Mouse (Mus musculus): ENCODE measurements around the gene Uqcc1.
A peak's percentile ranks its signal among the peaks of the same experiment; 100 is the strongest.

The Uqcc1 gene

GRCm38 (mm10) chr2:155811821-155812396, 118.2 kb downstream of the Uqcc1 start:
- DNase-seq: peak; percentile 90

GRCm38 (mm10) chr2:155809620-155810019, 120.5 kb downstream of the Uqcc1 start:
- DNase-seq: no peak

- no peak for DNase-seq
Measured at GRCm38 (mm10) chr2:155807408-155807807, 122.7 kb downstream of the Uqcc1 start.

GRCm38 (mm10) chr2:155806548-155806947, 123.6 kb downstream of the Uqcc1 start:
- DNase-seq: no peak

- DNase-seq: no peak
Measured at GRCm38 (mm10) chr2:155805925-155806255, 124.2 kb downstream of the Uqcc1 start.

- no peak for DNase-seq
Measured at GRCm38 (mm10) chr2:155805231-155805924, 124.7 kb downstream of the Uqcc1 start.

- no peak for DNase-seq
Measured at GRCm38 (mm10) chr2:155804053-155804452, 126.1 kb downstream of the Uqcc1 start.

- no peak for DNase-seq
Measured at GRCm38 (mm10) chr2:155802761-155803160, 127.3 kb downstream of the Uqcc1 start.

- no peak for DNase-seq
Measured at GRCm38 (mm10) chr2:155798613-155799012, 131.5 kb downstream of the Uqcc1 start.

Measured in right cerebral cortex, adult 18-20 months (tissue).